Mouse (Mus musculus): ENCODE measurements around the gene Hoxd13. TPM values are rescaled to one million over a fixed set of nuclear protein-coding genes. Genes with fewer than 3 reads are reported as not detected.

Gene Hoxd13
- polyA plus RNA-seq, 1 experiment from 2014 or later = 0.45 TPM

DNA sequence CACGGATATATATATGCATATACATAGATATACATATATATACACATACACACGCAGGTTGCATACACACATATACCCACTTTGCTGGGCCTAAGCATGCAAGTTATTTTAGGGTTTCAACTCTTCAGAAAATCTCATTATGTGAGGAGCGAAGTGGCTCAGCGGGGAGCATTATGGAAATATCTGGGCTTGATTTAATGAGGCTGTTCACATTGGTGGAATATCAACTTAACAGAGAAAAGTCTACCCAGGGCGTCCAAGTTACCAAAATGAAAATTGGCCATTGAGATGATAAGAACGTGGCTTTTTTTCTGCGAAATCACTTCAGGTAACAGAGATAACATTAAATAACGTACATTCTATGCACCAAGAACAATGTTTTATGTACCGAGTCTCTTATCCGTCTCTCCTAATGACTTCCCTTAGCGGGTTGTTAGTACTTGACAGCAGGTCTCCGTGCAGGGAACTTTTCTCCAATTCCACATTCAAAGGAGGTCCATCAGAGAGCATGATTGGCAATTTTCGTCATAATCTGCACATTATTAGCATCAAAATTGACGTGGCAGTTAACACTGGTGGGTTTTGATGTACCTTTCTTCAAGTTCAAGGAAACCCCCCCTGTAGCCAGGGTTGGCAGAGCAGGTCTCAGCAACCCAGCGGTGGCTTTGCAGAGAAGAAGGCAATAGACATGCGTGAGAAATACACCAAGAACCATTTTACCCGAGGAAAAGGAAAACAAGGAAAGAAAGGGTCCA is 14.2 kb upstream of the Hoxd13 start:
- Histone ChIP-seq H3K9me3 (ENCODE audit: control insufficient read depth, low read length) (no peaks in the 10 kb centered on the region), H3K4me3 (ENCODE audit: low read depth, low read length) (no peak overlapping the region), H3K27me3 (replicated peaks; ENCODE audit: control insufficient read depth, insufficient read depth, low read length) (peaks cover 91% of the 10 kb centered on the region), H3K27ac (ENCODE audit: low read depth, low read length) (no peak overlapping the region), H3K9ac (ENCODE audit: low read depth, low read length) (no peak overlapping the region), H3K36me3 (ENCODE audit: control insufficient read depth, insufficient read depth, low read length) (no peaks in the 10 kb centered on the region), H3K4me2 (no peak overlapping the region), H3K4me1 (replicated peaks; ENCODE audit: control insufficient read depth, insufficient read depth, low read length) (peaks cover 6% of the 10 kb centered on the region; the same call in 1 of the 2 replicates)
- 14% methylated on average over 17 of the region's 17 CpGs for WGBS
- DNase-seq (ENCODE audit: low spot score) = no peak
- ATAC-seq (replicated peaks; ENCODE audit: low FRiP score) = no peak

- WGBS = 12% methylated on average over 19 of the region's 20 CpGs
- Histone ChIP-seq H3K4me3 (ENCODE audit: low read depth, low read length) (no peak overlapping the region), H3K4me1 (replicated peaks; ENCODE audit: control insufficient read depth, insufficient read depth, low read length) (peaks cover 6% of the 10 kb centered on the region; the same call in 1 of the 2 replicates), H3K27ac (ENCODE audit: low read depth, low read length) (no peak overlapping the region), H3K27me3 (replicated peaks; ENCODE audit: control insufficient read depth, insufficient read depth, low read length) (peaks cover 91% of the 10 kb centered on the region), H3K9me3 (ENCODE audit: control insufficient read depth, low read length) (no peaks in the 10 kb centered on the region), H3K36me3 (ENCODE audit: control insufficient read depth, insufficient read depth, low read length) (no peaks in the 10 kb centered on the region), H3K9ac (ENCODE audit: low read depth, low read length) (no peak overlapping the region), H3K4me2 (no peak overlapping the region)
- ATAC-seq (replicated peaks; ENCODE audit: low FRiP score) (no peak), DNase-seq (ENCODE audit: low spot score) (no peak)
Observed at GRCm38 (mm10) chr2:74654743-74655419, 13.2 kb upstream of the Hoxd13 start.

DNA sequence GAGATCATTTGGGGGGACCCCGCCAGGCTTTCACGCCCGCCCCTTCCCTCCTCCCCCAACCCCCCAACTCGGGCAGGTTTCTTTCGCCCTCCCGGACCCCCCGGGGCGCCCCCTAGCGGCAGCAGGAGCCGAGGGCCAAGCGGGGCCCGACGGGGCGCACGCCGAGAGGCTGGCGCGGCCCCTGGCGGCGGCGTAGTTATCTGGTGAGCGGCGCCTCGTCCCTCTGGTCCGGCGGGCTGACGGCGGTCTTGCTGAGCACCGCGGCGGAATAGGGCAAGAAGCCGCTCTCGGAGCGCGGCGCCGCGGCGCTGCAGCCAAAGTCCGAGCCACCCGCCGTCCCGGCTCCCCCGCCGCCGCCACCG is 12.7 kb upstream of the Hoxd13 start:
- DNase-seq (ENCODE audit: low spot score) (no peak), ATAC-seq (replicated peaks; ENCODE audit: low FRiP score) (no peak)
- Histone ChIP-seq H3K4me2 (peak overlapping the region; percentile 63), H3K36me3 (ENCODE audit: control insufficient read depth, insufficient read depth, low read length) (no peaks in the 10 kb centered on the region), H3K4me3 (ENCODE audit: low read depth, low read length) (peak overlapping the region; percentile 46), H3K9me3 (ENCODE audit: control insufficient read depth, low read length) (no peaks in the 10 kb centered on the region), H3K9ac (ENCODE audit: low read depth, low read length) (no peak overlapping the region), H3K27me3 (replicated peaks; ENCODE audit: control insufficient read depth, insufficient read depth, low read length) (peaks cover 91% of the 10 kb centered on the region), H3K4me1 (replicated peaks; ENCODE audit: control insufficient read depth, insufficient read depth, low read length) (peaks cover 6% of the 10 kb centered on the region; the same call in 1 of the 2 replicates), H3K27ac (ENCODE audit: low read depth, low read length) (no peak overlapping the region)
- WGBS = 3% methylated on average over 40 of the region's 47 CpGs

GRCm38 (mm10) chr2:74655821-74656631 is 12.1 kb upstream of the Hoxd13 start:
- DNase-seq (ENCODE audit: low spot score) (peak; percentile 48), ATAC-seq (replicated peaks; ENCODE audit: low FRiP score) (no peak)
- WGBS = 1% methylated on average over 68 of the region's 69 CpGs
- Histone ChIP-seq H3K9ac (ENCODE audit: low read depth, low read length) (no peak overlapping the region), H3K27me3 (replicated peaks; ENCODE audit: control insufficient read depth, insufficient read depth, low read length) (peaks cover 91% of the 10 kb centered on the region), H3K4me1 (replicated peaks; ENCODE audit: control insufficient read depth, insufficient read depth, low read length) (peaks cover 6% of the 10 kb centered on the region; the same call in 1 of the 2 replicates), H3K36me3 (ENCODE audit: control insufficient read depth, insufficient read depth, low read length) (no peaks in the 10 kb centered on the region), H3K4me2 (peak overlapping the region; percentile 63), H3K4me3 (ENCODE audit: low read depth, low read length) (peak overlapping the region; percentile 46), H3K27ac (ENCODE audit: low read depth, low read length) (no peak overlapping the region), H3K9me3 (ENCODE audit: control insufficient read depth, low read length) (no peaks in the 10 kb centered on the region)

DNA sequence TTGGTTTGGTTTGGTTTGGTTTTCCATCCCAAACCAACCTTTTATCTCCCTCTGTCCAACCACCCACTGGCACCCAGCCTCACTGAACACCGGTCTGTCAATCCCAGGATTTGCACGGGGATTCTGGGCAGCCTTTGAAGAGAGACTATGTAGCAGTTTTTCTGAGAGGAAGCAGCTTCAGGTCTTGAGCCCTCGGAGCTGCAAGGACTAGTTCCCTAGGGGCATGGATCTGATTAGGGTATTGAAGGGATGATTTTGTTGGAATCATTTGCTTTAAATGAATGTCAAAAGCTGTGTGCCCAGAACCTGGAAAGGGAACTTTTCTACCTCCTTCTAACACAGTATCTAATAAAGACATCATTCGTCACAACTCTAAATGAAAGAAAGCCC is 11.5 kb upstream of the Hoxd13 start:
- no peak overlapping the region for H3K4me2 ChIP-seq
- no peak overlapping the region for H3K4me3 ChIP-seq (ENCODE audit: low read depth, low read length)
- DNase-seq (ENCODE audit: low spot score) = no peak
- H3K27me3 ChIP-seq (replicated peaks; ENCODE audit: control insufficient read depth, insufficient read depth, low read length) = peaks cover 91% of the 10 kb centered on the region
- H3K9ac ChIP-seq (ENCODE audit: low read depth, low read length) = no peak overlapping the region
- no peaks in the 10 kb centered on the region for H3K9me3 ChIP-seq (ENCODE audit: control insufficient read depth, low read length)
- 5% methylated on average over 4 of the region's 4 CpGs for WGBS
- no peak overlapping the region for H3K27ac ChIP-seq (ENCODE audit: low read depth, low read length)
- H3K36me3 ChIP-seq (ENCODE audit: control insufficient read depth, insufficient read depth, low read length) = no peaks in the 10 kb centered on the region
- H3K4me1 ChIP-seq (replicated peaks; ENCODE audit: control insufficient read depth, insufficient read depth, low read length) = peaks cover 6% of the 10 kb centered on the region; the same call in 1 of the 2 replicates
- ATAC-seq (replicated peaks; ENCODE audit: low FRiP score) = no peak

DNA sequence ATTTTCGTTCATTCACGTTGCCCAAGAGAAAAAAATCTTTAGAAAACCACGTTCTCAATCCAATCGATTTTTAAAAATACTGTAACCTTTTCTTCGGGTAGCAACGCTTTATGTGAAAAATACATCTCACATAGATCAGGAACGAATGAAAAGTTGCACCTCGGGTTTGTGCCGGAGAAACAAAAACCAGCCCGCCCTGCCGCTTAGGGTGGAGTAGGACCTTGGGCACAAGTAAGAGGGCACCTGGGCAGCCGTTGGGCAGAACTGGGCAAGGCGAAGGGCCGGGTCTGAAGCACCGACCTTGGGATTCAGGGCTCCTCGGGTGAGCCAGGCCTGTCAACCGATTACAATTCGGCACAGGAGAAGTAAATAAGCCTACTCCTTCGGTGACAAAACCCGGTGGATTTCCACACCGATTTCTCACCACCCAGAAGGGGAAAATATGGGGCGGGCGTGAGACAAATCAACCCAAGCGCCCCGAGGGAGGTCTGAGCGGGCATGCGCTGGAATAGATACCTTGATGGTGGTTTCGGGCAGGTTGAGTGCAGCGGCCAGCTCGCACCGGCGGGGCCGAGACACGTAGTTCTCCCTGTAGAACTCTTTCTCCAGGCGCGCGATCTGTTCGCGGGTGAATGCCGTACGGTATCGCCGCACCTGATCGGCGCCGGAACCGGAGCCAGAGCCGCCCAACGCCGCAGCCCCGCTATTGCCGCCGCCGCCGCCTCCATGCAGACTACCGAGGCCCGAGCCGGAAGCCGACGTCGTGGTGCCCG is 10.7 kb upstream of the Hoxd13 start:
- Histone ChIP-seq H3K27me3 (replicated peaks; ENCODE audit: control insufficient read depth, insufficient read depth, low read length) (peaks cover 91% of the 10 kb centered on the region), H3K4me3 (ENCODE audit: low read depth, low read length) (peak overlapping the region; percentile 25), H3K9me3 (ENCODE audit: control insufficient read depth, low read length) (no peaks in the 10 kb centered on the region), H3K9ac (ENCODE audit: low read depth, low read length) (no peak overlapping the region), H3K4me1 (replicated peaks; ENCODE audit: control insufficient read depth, insufficient read depth, low read length) (peaks cover 6% of the 10 kb centered on the region; the same call in 1 of the 2 replicates), H3K36me3 (ENCODE audit: control insufficient read depth, insufficient read depth, low read length) (no peaks in the 10 kb centered on the region), H3K4me2 (peak overlapping the region; percentile 28; the same call in 1 of the 2 replicates), H3K27ac (ENCODE audit: low read depth, low read length) (no peak overlapping the region)
- ATAC-seq (replicated peaks; ENCODE audit: low FRiP score) (no peak), DNase-seq (ENCODE audit: low spot score) (peak; percentile 56)
- WGBS = 3% methylated on average over 62 of the region's 62 CpGs

- Histone ChIP-seq H3K9ac (ENCODE audit: low read depth, low read length) (no peak overlapping the region), H3K27me3 (replicated peaks; ENCODE audit: control insufficient read depth, insufficient read depth, low read length) (peaks cover 95% of the 10 kb centered on the region), H3K9me3 (ENCODE audit: control insufficient read depth, low read length) (no peaks in the 10 kb centered on the region), H3K36me3 (ENCODE audit: control insufficient read depth, insufficient read depth, low read length) (no peaks in the 10 kb centered on the region), H3K4me3 (ENCODE audit: low read depth, low read length) (peak overlapping the region; percentile 25), H3K27ac (ENCODE audit: low read depth, low read length) (no peak overlapping the region), H3K4me2 (peak overlapping the region; percentile 28; the same call in 1 of the 2 replicates), H3K4me1 (replicated peaks; ENCODE audit: control insufficient read depth, insufficient read depth, low read length) (peaks cover 6% of the 10 kb centered on the region; the same call in 1 of the 2 replicates)
- ATAC-seq (replicated peaks; ENCODE audit: low FRiP score) (no peak), DNase-seq (ENCODE audit: low spot score) (no peak)
- WGBS = 2% methylated on average over 15 of the region's 15 CpGs
Observed at GRCm38 (mm10) chr2:74658024-74658666, 10.0 kb upstream of the Hoxd13 start.
